Mouse (Mus musculus) left cerebral cortex, postnatal 10 days (tissue): Measurements from ENCODE around the gene Tent2. TPM values are rescaled to one million over a fixed set of nuclear protein-coding genes. Genes with fewer than 3 reads are reported as not detected.
"Not testable (repeated sequence)": the region's sequence is repeated elsewhere in the genome, so short reads cannot be mapped to it uniquely, and the experiment has no call there.

Experiments used
- DNase-seq, 2 experiments: peaks; one replicate each; pipeline ENCODE4 v3.0.0; 2021 to 2022; ENCODE audit warnings: low spot score in 2 of 2, mixed read lengths in 1 of 2; ENCODE audit errors: extremely low spot score in 1 of 2
- intact Hi-C: fragments of 180-260 bp; cut with DNase I; formaldehyde crosslinking; loops from one replicate; pipeline ENCODE4 v1.15.1; 2025
- total RNA-seq, 2 experiments: library from RNA; stranded (reverse); gene quantifications; 2 replicates each; pipeline ENCODE4 v1.2.3; 2021

Tent2 gene
- 10 to 100 TPM; 24.9 to 28.8 TPM for total RNA-seq

DNA sequence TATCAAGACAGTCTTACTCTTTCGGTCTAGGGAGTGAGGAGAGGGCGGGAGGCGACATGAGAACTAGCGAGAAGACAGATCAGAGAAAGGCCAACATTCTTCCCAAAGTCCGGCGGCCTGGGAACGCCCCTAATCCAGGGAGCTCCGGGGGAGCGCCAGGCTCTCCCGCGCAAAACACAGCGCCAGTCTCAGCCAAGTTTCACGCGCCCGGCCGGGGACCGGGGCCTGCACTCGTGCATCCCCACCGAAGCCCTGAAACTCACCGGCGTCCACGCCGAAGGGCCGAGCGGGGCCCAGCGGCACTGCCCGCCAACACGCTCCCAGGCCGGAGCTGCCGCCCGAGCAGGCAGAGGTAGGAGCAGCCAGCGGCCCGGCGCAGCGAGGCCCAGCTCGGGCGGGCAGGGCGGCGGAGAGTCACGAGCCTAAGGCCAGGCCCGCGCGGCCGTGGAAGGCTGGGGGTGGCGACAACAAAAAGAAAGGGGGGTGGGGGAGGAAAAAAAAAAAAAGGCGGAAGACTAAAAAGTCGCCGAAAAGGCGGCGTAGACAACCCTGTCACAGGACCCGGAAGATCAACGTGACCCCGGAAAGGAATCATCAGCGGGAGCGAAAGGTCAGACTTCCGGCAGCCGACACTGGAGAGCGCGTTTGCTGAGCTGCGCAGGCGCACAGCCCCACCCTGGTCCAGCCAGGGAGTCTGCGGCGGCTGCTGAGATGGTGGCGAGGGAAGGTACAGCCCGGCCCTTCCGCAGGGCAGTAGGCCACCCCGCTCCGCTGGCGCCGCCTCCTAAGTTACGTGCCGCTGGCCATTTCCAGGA is at the start of gene Tent2:
TSS of gene Tent2 (minus strand) at position 555 of the 815 bp plus-strand sequence.
- peak; percentile 96 to 97 for DNase-seq
- intact Hi-C loops: loop anchor here (5.0 kb wide), 2 partner anchors 110 to 205 kb away; no protein-coding TSS in a partner anchor

DNA sequence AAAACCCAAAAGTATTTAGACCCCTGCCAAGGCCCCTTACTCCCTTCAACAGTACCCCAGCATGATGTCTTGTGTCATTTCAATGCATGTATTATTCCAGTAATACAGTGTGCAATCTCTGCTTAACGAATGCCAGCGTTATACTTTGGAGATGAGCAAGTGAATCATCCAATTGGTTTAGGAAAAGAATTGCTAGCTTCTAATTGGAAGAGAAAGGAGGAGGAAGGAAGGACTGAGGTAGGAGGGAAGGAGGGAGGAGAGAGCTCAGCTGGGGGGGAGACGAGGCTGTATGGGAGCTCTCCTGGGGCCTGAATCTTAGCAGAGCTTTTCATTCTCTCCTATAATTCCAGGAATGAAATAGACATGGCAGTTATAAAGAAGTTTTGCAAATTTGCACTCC is 49.0 kb upstream of the Tent2 start:
- no peak for DNase-seq
- intact Hi-C loops: loop anchor here (5.0 kb wide), 2 partner anchors 254 to 489 kb away; no protein-coding TSS in a partner anchor

GRCm38 (mm10) chr13:93239561-93239960 is 47.4 kb upstream of the Tent2 start:
- DNase-seq: no peak
- intact Hi-C loops: no loop called here

- intact Hi-C loops: no loop called here
- no peak for DNase-seq
Observed at GRCm38 (mm10) chr13:93239134-93239533, 46.9 kb upstream of the Tent2 start.

- DNase-seq: no peak
- intact Hi-C loops: no loop called here
Observed at GRCm38 (mm10) chr13:93237677-93238398, 45.7 kb upstream of the Tent2 start.

GRCm38 (mm10) chr13:93234267-93235039 is 42.3 kb upstream of the Tent2 start:
- DNase-seq: no peak
- intact Hi-C loops: no loop called here

DNA sequence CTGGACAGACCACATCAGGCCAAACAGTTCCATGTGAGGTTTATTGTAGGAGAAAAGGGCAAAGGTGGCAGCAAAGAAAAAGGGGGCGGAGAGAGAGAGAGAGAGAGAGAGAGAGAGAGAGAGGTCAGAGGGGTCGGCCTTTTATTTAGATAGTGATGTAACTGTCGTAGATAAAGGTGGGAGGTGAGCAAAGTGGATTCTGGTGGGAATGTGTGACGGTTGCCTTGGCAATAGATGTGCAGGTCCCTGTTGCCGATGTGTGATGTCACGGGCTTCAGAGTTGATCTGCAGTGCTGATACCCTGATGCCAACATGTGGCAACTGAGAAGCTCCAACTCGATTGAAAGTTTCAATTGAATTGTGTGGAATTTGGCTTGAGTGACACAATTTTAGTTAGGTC is 40.1 kb upstream of the Tent2 start:
- no peak for DNase-seq
- intact Hi-C loops: no loop called here

GRCm38 (mm10) chr13:93231016-93231415 is 38.8 kb upstream of the Tent2 start:
- intact Hi-C loops: no loop called here
- peak; percentile 13 to 53 for DNase-seq

GRCm38 (mm10) chr13:93211741-93212140 is 19.6 kb upstream of the Tent2 start:
- peak in 1 of 2 experiments; percentile 47 for DNase-seq
- intact Hi-C loops: no loop called here

- no peak for DNase-seq
- intact Hi-C loops: loop anchor here (5.0 kb wide), 2 partner anchors 110 to 205 kb away; no protein-coding TSS in a partner anchor
Observed at GRCm38 (mm10) chr13:93192646-93193026, 451 bp upstream of the Tent2 start.

DNA sequence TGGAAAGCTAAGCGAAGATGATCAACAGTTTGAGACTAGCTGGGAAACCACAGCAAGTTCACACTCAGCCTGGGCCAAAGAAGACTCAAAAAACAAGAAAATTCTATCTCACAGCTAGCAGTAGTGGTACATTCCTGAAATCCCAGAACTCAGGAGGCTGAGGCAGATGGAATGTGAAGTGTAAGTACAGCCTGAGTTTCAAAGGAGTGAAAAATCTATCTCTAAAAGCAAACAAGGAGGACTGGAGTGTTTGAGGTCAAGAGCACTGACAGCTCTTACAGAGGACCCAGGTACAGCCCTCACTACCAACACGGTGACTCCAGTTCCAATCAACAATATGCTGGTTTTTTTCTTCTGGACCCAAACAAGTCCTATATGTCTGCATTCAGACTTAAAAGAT is 2.8 kb downstream of the Tent2 start:
- no peak for DNase-seq
- intact Hi-C loops: no loop called here

GRCm38 (mm10) chr13:93188738-93189137 is 3.4 kb downstream of the Tent2 start:
- DNase-seq: no peak
- intact Hi-C loops: no loop called here

- intact Hi-C loops, DNase-seq: not testable (repeated sequence)
Observed at GRCm38 (mm10) chr13:93187792-93188191, 4.4 kb downstream of the Tent2 start.

DNA sequence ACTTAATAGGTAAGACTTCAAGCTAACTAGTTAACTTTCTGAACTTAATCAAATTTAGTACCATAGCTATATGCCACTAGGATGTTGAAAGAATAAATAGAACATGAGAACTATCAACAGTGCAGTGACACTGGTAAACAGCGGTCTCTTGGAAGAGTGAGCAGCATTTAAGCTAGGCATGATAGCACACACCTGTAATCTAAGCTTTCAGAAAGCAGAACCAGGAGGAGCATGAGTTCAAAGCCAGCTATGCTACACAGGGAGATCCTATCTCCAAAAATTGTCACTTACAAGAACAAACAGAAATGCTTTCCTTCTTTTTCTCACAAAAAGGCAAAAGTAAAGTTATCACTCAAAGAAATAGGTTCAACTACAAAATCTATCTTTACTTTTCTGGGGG is 11.8 kb downstream of the Tent2 start:
- intact Hi-C loops: no loop called here
- no peak for DNase-seq

DNA sequence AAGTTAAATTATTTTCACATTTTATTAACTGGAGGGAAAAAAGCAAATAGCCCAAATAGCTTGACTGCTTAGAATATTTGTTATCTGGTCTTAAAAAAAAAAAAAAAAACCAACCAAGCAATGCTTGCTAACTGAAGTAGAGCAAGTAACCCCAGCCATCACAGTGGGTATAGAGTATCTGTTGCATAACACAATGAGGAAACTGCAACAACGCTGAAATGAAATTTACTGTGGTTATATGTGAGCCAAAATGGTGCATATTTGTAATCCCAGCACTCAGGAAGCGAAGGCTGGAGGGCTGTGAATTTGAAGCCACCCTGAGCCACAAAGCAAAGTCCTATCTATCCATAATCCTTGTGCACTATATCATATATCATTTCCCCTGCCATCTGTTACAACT is 12.7 kb downstream of the Tent2 start:
- intact Hi-C loops: no loop called here

DNA sequence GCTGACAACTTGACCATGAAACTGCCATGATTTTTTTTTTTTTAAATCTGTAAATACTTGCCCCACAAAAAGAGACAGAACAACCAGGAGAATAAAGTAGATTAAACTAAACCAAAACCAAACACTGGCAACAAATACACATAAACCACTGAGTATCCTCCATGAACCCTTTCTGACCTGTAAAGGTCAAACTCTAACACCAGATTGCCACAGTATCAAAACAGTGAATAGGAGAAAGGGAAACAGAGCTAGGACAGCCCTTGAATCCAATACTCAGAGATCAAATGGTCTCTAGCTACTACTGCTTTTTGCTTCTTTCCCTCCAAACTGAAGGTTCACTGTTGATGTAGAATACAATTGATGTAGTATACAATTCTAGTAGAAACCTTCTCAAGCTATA is 14.6 kb downstream of the Tent2 start:
- DNase-seq: no peak
- intact Hi-C loops: no loop called here

More for the DNA sequence above, 12.7 kb downstream of the Tent2 start:
- no peak for DNase-seq

- intact Hi-C loops: no loop called here
- no peak for DNase-seq
Observed at GRCm38 (mm10) chr13:93163303-93163702, 28.9 kb downstream of the Tent2 start.

- intact Hi-C loops: no loop called here
- no peak for DNase-seq
Observed at GRCm38 (mm10) chr13:93162456-93162855, 29.7 kb downstream of the Tent2 start.

DNA sequence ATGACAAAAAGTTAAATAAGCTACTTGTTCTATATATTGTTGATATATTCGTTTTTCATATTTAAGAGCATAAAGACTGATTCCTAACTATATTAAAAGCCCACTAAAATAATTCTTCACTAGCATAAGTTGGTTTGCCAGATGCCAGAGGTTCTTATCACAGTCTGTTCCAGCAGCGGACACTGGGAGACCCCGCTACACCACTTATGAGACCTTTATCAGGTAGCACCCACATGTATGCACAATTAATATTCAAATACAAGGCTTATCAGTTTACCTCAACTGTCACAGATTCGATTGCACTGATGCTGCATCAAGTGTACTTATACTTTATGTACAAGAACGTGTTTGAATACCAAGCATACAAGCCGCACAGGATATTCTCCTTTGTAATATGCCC is 33.9 kb downstream of the Tent2 start:
- DNase-seq: no peak
- intact Hi-C loops: no loop called here
